Mouse (Mus musculus) myocyte (in vitro differentiated cells): ENCODE data around the gene Simc1.

Experiments used
- MYOD1 ChIP-seq, 3 experiments: IDR thresholded peaks; one replicate each; pipeline ENCODE4 v1.6.1; 2011; ENCODE audit warnings: control low read depth in 2 of 3, low read depth in 2 of 3, mild to moderate bottlenecking in 2 of 3, moderate library complexity in 1 of 3; ENCODE audit not compliant: insufficient read length in 2 of 3, control insufficient read depth in 1 of 3
- POLR2A ChIP-seq: IDR thresholded peaks from one replicate; pipeline ENCODE4 v1.6.1; 2011; ENCODE audit warnings: low read depth, mild to moderate bottlenecking, control low read depth, moderate library complexity; ENCODE audit not compliant: insufficient read length
- SRF ChIP-seq: IDR thresholded peaks from one replicate; pipeline ENCODE4 v1.6.1; 2011; ENCODE audit warnings: low read depth; ENCODE audit not compliant: control insufficient read depth, insufficient read length
- TCF3 ChIP-seq: IDR thresholded peaks from one replicate; pipeline ENCODE4 v1.6.1; 2011; ENCODE audit warnings: low read depth, control low read depth; ENCODE audit not compliant: insufficient read length

- TF ChIP-seq POLR2A (no peak), MYOD1 (IDR thresholded peaks at IDR 0.05; ENCODE audit: control insufficient read depth in 1 of 3, insufficient read length in 2 of 3, low read depth in 2 of 3) (no peak), TCF3 (no peak), SRF (no peak)
Measured at GRCm38 (mm10) chr13:54571637-54572036, 68.1 kb downstream of the Simc1 start.
